Mouse (Mus musculus): ENCODE measurements around the gene Klhl7.
A peak's percentile ranks its signal among the peaks of the same experiment; 100 is the strongest.
"Not testable (repeated sequence)": the region's sequence is repeated elsewhere in the genome, so short reads cannot be mapped to it uniquely, and the experiment has no call there.

The Klhl7 gene

GRCm38 (mm10) chr5:24095393-24095792 is 5.0 kb upstream of the Klhl7 start:
- DNase-seq (ENCODE audit: low read depth, low spot score), result no peak

- no peak for DNase-seq (ENCODE audit: low read depth, low spot score)
These were observed 4.5 kb upstream of the Klhl7 start for GRCm38 (mm10) chr5:24095881-24096280.

- DNase-seq (ENCODE audit: low read depth, low spot score), result no peak
These were observed 456 bp downstream of the Klhl7 start for GRCm38 (mm10) chr5:24100810-24101311.

- DNase-seq (ENCODE audit: low read depth, low spot score), result no peak
These were observed 1.2 kb downstream of the Klhl7 start for GRCm38 (mm10) chr5:24101446-24102140.

- DNase-seq (ENCODE audit: low read depth, low spot score), result not testable (repeated sequence)
These were observed 2.8 kb downstream of the Klhl7 start for GRCm38 (mm10) chr5:24103235-24103634.

GRCm38 (mm10) chr5:24103841-24104240 is 3.4 kb downstream of the Klhl7 start:
- DNase-seq (ENCODE audit: low read depth, low spot score), result no peak

- DNase-seq (ENCODE audit: low read depth, low spot score), result no peak
These were observed 6.8 kb downstream of the Klhl7 start for GRCm38 (mm10) chr5:24107071-24107739.

- no peak for DNase-seq (ENCODE audit: low read depth, low spot score)
These were observed 7.3 kb downstream of the Klhl7 start for GRCm38 (mm10) chr5:24107740-24108098.

- DNase-seq (ENCODE audit: low read depth, low spot score), result peak; percentile 60
These were observed 9.7 kb downstream of the Klhl7 start for GRCm38 (mm10) chr5:24110068-24110467.

GRCm38 (mm10) chr5:24112116-24112903 is 11.9 kb downstream of the Klhl7 start:
- DNase-seq (ENCODE audit: low read depth, low spot score), result no peak

- DNase-seq (ENCODE audit: low read depth, low spot score), result no peak
These were observed 21.8 kb downstream of the Klhl7 start for GRCm38 (mm10) chr5:24122221-24122620.

GRCm38 (mm10) chr5:24124175-24124574 is 23.8 kb downstream of the Klhl7 start:
- no peak for DNase-seq (ENCODE audit: low read depth, low spot score)

GRCm38 (mm10) chr5:24124579-24125276 is 24.3 kb downstream of the Klhl7 start:
- no peak for DNase-seq (ENCODE audit: low read depth, low spot score)

- DNase-seq (ENCODE audit: low read depth, low spot score), result no peak
These were observed 25.7 kb downstream of the Klhl7 start for GRCm38 (mm10) chr5:24125910-24126636.

- no peak for DNase-seq (ENCODE audit: low read depth, low spot score)
These were observed 26.6 kb downstream of the Klhl7 start for GRCm38 (mm10) chr5:24126967-24127366.

GRCm38 (mm10) chr5:24146964-24147363 is 46.6 kb downstream of the Klhl7 start:
- no peak for DNase-seq (ENCODE audit: low read depth, low spot score)

GRCm38 (mm10) chr5:24152199-24152598 is 51.8 kb downstream of the Klhl7 start:
- no peak for DNase-seq (ENCODE audit: low read depth, low spot score)

- DNase-seq (ENCODE audit: low read depth, low spot score), result no peak
These were observed 56.4 kb downstream of the Klhl7 start for GRCm38 (mm10) chr5:24156774-24157173.

- peak; percentile 83 for DNase-seq (ENCODE audit: low read depth, low spot score)
These were observed 64.5 kb downstream of the Klhl7 start, which contains the start of gene Nupl2 for GRCm38 (mm10) chr5:24164789-24165445. Gene Nupl2 (plus strand): TSS chr5:24164963.

GRCm38 (mm10) chr5:24167263-24167662 is 66.9 kb downstream of the Klhl7 start:
- no peak for DNase-seq (ENCODE audit: low read depth, low spot score)
